Mouse (Mus musculus): ENCODE results near the gene Cacna1c. TPM values are rescaled to one million over a fixed set of nuclear protein-coding genes. Genes with fewer than 3 reads are reported as not detected.
"Not testable (repeated sequence)": the region's sequence is repeated elsewhere in the genome, so short reads cannot be mapped to it uniquely, and the experiment has no call there.

Gene Cacna1c
- polyA plus RNA-seq, 1 experiment from 2014 or later: 4.0 TPM

DNA sequence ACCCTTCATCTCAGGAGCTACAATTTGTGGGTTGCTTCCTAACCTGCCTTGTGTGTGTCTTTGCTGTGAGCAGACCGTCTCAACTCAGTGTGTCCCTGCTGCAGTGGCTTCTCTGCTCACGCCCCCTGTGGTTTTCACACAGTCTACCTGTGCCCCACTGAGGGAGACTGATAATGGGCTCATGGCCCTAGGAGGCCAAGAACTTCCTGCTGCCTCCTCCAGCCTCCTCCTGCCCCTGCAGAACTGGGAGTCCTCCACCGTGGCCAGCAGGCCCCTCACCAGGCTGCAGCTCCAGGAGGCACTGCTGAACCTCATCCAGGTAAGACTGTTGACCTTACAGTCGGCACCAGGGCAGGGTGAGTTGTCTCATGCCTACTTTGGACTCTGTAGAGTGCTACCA is 21.4 kb upstream of the Cacna1c start:
- 0 out of 2 replicates have a peak, but pooled peaks cover 2% of the 10 kb centered on the region for H3K36me3 ChIP-seq (ENCODE audit: control insufficient read depth, insufficient read depth, low read length)

DNA sequence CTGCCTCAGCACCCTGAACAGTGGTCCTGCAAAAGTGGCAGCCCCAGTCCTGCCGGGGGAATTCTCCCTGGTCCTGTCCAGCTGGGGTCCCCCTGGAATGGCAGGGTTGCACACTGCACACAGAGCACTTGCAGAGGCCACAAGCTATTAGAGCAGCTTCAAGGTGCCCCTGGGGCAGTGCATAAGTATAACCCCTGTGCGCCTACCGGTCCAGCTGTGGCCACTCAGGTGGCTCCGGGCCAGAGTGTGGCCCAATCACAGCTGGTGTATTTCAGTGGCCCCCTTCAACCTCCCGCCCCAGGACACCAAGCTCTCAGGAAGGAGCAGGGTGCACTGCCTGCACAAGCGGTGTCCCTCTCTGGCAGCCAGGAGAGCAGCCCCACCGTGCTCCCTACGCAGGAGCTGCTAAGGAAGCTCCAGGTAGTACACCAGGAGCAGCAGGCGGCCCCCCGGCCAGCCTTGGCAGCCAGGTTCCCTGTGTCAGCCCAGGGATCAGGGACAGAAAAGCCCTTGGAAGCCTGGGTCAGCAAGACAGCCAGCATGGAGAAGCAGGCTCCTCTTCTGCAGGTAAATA is 18.9 kb upstream of the Cacna1c start:
- H3K4me2 ChIP-seq (replicated peaks; ENCODE audit: low read depth, low read length): no peak overlapping the region
- no peak overlapping the region for H3K9ac ChIP-seq (ENCODE audit: low read depth, low read length)
- DNase-seq (ENCODE audit: low spot score) (no peak), ATAC-seq (ENCODE audit: low FRiP score) (no peak)
- no peaks in the 10 kb centered on the region for H3K9me3 ChIP-seq (ENCODE audit: control insufficient read depth, low read length)
- no peak overlapping the region for H3K27ac ChIP-seq (ENCODE audit: low read depth, low read length)
- H3K4me1 ChIP-seq (replicated peaks; ENCODE audit: control insufficient read depth, insufficient read depth, low read length): no peaks in the 10 kb centered on the region
- H3K36me3 ChIP-seq (ENCODE audit: control insufficient read depth, insufficient read depth, low read length): no peaks in the 10 kb centered on the region
- 91% methylated on average over 10 of the region's 10 CpGs for WGBS
- no peak overlapping the region for H3K4me3 ChIP-seq (ENCODE audit: low read depth, low read length)
- no peaks in the 10 kb centered on the region for H3K27me3 ChIP-seq (ENCODE audit: control insufficient read depth, insufficient read depth, low read length)

More for the DNA sequence above, 21.4 kb upstream of the Cacna1c start:
- Histone ChIP-seq H3K9ac (ENCODE audit: low read depth, low read length) (no peak overlapping the region), H3K4me3 (ENCODE audit: low read depth, low read length) (no peak overlapping the region), H3K27me3 (ENCODE audit: control insufficient read depth, insufficient read depth, low read length) (no peaks in the 10 kb centered on the region), H3K9me3 (ENCODE audit: control insufficient read depth, low read length) (no peaks in the 10 kb centered on the region), H3K4me2 (replicated peaks; ENCODE audit: low read depth, low read length) (no peak overlapping the region), H3K4me1 (replicated peaks; ENCODE audit: control insufficient read depth, insufficient read depth, low read length) (no peaks in the 10 kb centered on the region), H3K27ac (ENCODE audit: low read depth, low read length) (no peak overlapping the region)
- WGBS: 62% methylated on average over 4 of the region's 4 CpGs
- DNase-seq (ENCODE audit: low spot score) (no peak), ATAC-seq (ENCODE audit: low FRiP score) (no peak)

DNA sequence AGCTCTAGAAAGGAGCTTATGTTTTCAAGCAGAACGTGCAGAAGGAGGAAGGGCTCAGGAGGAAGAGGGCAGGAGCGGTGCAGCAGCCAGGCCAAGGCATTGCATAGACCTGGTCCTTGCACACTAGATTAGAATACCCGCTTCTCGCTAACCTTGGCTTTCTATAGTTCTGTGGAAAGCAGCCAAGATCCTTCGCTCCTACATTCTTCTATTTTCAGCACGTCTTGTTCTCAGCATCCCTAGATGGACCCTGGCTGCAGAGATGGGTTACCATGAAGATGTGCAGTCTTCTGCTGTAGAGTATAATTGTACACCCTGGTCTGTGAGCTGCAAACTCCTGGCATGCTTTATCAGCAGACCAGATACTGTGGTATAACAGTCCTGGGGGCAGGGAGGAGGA is 18.0 kb upstream of the Cacna1c start:
- Histone ChIP-seq H3K9ac (ENCODE audit: low read depth, low read length) (no peak overlapping the region), H3K9me3 (ENCODE audit: control insufficient read depth, low read length) (no peaks in the 10 kb centered on the region), H3K4me3 (ENCODE audit: low read depth, low read length) (no peak overlapping the region), H3K27me3 (ENCODE audit: control insufficient read depth, insufficient read depth, low read length) (no peaks in the 10 kb centered on the region), H3K4me2 (replicated peaks; ENCODE audit: low read depth, low read length) (no peak overlapping the region), H3K27ac (ENCODE audit: low read depth, low read length) (no peak overlapping the region), H3K36me3 (ENCODE audit: control insufficient read depth, insufficient read depth, low read length) (no peaks in the 10 kb centered on the region), H3K4me1 (replicated peaks; ENCODE audit: control insufficient read depth, insufficient read depth, low read length) (no peaks in the 10 kb centered on the region)
- ATAC-seq (ENCODE audit: low FRiP score): no peak
- WGBS: 92% methylated on average over 6 of the region's 6 CpGs
- no peak for DNase-seq (ENCODE audit: low spot score)

- no peaks in the 10 kb centered on the region for H3K4me1 ChIP-seq (replicated peaks; ENCODE audit: control insufficient read depth, insufficient read depth, low read length)
- H3K4me3 ChIP-seq (ENCODE audit: low read depth, low read length): no peak overlapping the region
- no peak overlapping the region for H3K9ac ChIP-seq (ENCODE audit: low read depth, low read length)
- H3K27me3 ChIP-seq (ENCODE audit: control insufficient read depth, insufficient read depth, low read length): no peaks in the 10 kb centered on the region
- no peaks in the 10 kb centered on the region for H3K36me3 ChIP-seq (ENCODE audit: control insufficient read depth, insufficient read depth, low read length)
- no peaks in the 10 kb centered on the region for H3K9me3 ChIP-seq (ENCODE audit: control insufficient read depth, low read length)
- ATAC-seq (ENCODE audit: low FRiP score) (no peak), DNase-seq (ENCODE audit: low spot score) (no peak)
- no peak overlapping the region for H3K4me2 ChIP-seq (replicated peaks; ENCODE audit: low read depth, low read length)
- no peak overlapping the region for H3K27ac ChIP-seq (ENCODE audit: low read depth, low read length)
- WGBS: 84% methylated on average over 5 of the region's 5 CpGs
Measured at GRCm38 (mm10) chr6:119213375-119213774, 17.2 kb upstream of the Cacna1c start.

- H3K4me2 ChIP-seq (replicated peaks; ENCODE audit: low read depth, low read length): not testable (repeated sequence)
- WGBS: 89% methylated on average over 7 of the region's 7 CpGs
Measured at GRCm38 (mm10) chr6:119206006-119206405, 9.8 kb upstream of the Cacna1c start.

GRCm38 (mm10) chr6:119204915-119205314 is 8.7 kb upstream of the Cacna1c start:
- ATAC-seq (ENCODE audit: low FRiP score): no peak
- Histone ChIP-seq H3K36me3 (ENCODE audit: control insufficient read depth, insufficient read depth, low read length) (0 out of 2 replicates have a peak, but pooled peaks cover 2% of the 10 kb centered on the region), H3K27me3 (ENCODE audit: control insufficient read depth, insufficient read depth, low read length) (no peaks in the 10 kb centered on the region), H3K9ac (ENCODE audit: low read depth, low read length) (no peak overlapping the region), H3K4me3 (ENCODE audit: low read depth, low read length) (no peak overlapping the region), H3K4me2 (replicated peaks; ENCODE audit: low read depth, low read length) (no peak overlapping the region), H3K27ac (ENCODE audit: low read depth, low read length) (no peak overlapping the region), H3K9me3 (ENCODE audit: control insufficient read depth, low read length) (no peaks in the 10 kb centered on the region), H3K4me1 (replicated peaks; ENCODE audit: control insufficient read depth, insufficient read depth, low read length) (no peaks in the 10 kb centered on the region; the same call in 1 of the 2 replicates)
- 66% methylated on average over 3 of the region's 3 CpGs for WGBS
- DNase-seq (ENCODE audit: low spot score): no peak

More at GRCm38 (mm10) chr6:119206006-119206405, 9.8 kb upstream of the Cacna1c start:
- H3K4me3 ChIP-seq (ENCODE audit: low read depth, low read length); DNase-seq (ENCODE audit: low spot score); H3K9ac ChIP-seq (ENCODE audit: low read depth, low read length); H3K9me3 ChIP-seq (ENCODE audit: control insufficient read depth, low read length); ATAC-seq (ENCODE audit: low FRiP score); H3K27me3 ChIP-seq (ENCODE audit: control insufficient read depth, insufficient read depth, low read length); H3K27ac ChIP-seq (ENCODE audit: low read depth, low read length); H3K36me3 ChIP-seq (ENCODE audit: control insufficient read depth, insufficient read depth, low read length); H3K4me1 ChIP-seq (replicated peaks; ENCODE audit: control insufficient read depth, insufficient read depth, low read length): not testable (repeated sequence)

GRCm38 (mm10) chr6:119204286-119204685 is 8.1 kb upstream of the Cacna1c start:
- H3K27me3 ChIP-seq (ENCODE audit: control insufficient read depth, insufficient read depth, low read length): no peaks in the 10 kb centered on the region
- no peak overlapping the region for H3K9ac ChIP-seq (ENCODE audit: low read depth, low read length)
- no peak for ATAC-seq (ENCODE audit: low FRiP score)
- H3K4me2 ChIP-seq (replicated peaks; ENCODE audit: low read depth, low read length): no peak overlapping the region
- 0 out of 2 replicates have a peak, but pooled peaks cover 2% of the 10 kb centered on the region for H3K36me3 ChIP-seq (ENCODE audit: control insufficient read depth, insufficient read depth, low read length)
- no peak for DNase-seq (ENCODE audit: low spot score)
- H3K9me3 ChIP-seq (ENCODE audit: control insufficient read depth, low read length): no peaks in the 10 kb centered on the region
- no peaks in the 10 kb centered on the region; the same call in none of the 2 replicates for H3K4me1 ChIP-seq (replicated peaks; ENCODE audit: control insufficient read depth, insufficient read depth, low read length)
- 92% methylated on average over 7 of the region's 7 CpGs for WGBS
- no peak overlapping the region for H3K4me3 ChIP-seq (ENCODE audit: low read depth, low read length)
- H3K27ac ChIP-seq (ENCODE audit: low read depth, low read length): no peak overlapping the region

DNA sequence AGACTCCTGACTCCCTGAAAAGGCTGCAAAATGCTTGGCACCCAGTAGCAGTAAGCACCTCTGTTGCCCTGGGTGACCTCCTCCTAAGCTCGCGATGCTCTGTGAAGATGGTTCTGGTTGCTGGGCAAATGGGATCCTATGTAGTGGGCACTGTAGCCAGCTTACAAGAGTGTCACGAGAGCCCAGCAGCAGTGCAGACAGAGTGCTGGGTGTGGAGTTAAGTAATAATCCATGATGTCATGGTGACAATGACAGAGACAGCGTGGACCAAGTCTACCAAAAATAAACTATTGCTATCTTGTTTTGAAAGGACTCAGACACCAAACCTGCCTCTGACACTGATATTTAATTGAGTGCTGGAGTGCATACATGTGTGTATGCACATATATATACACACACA is 5.4 kb upstream of the Cacna1c start:
- H3K27ac ChIP-seq (ENCODE audit: low read depth, low read length): no peak overlapping the region
- WGBS: 97% methylated on average over 4 of the region's 4 CpGs
- ATAC-seq (ENCODE audit: low FRiP score): no peak
- 0 out of 2 replicates have a peak, but pooled peaks cover 2% of the 10 kb centered on the region for H3K36me3 ChIP-seq (ENCODE audit: control insufficient read depth, insufficient read depth, low read length)
- H3K27me3 ChIP-seq (ENCODE audit: control insufficient read depth, insufficient read depth, low read length): no peaks in the 10 kb centered on the region
- no peak overlapping the region for H3K4me2 ChIP-seq (replicated peaks; ENCODE audit: low read depth, low read length)
- no peaks in the 10 kb centered on the region; the same call in none of the 2 replicates for H3K4me1 ChIP-seq (replicated peaks; ENCODE audit: control insufficient read depth, insufficient read depth, low read length)
- H3K4me3 ChIP-seq (ENCODE audit: low read depth, low read length): no peak overlapping the region
- H3K9me3 ChIP-seq (ENCODE audit: control insufficient read depth, low read length): no peaks in the 10 kb centered on the region
- no peak overlapping the region for H3K9ac ChIP-seq (ENCODE audit: low read depth, low read length)
- no peak for DNase-seq (ENCODE audit: low spot score)

DNA sequence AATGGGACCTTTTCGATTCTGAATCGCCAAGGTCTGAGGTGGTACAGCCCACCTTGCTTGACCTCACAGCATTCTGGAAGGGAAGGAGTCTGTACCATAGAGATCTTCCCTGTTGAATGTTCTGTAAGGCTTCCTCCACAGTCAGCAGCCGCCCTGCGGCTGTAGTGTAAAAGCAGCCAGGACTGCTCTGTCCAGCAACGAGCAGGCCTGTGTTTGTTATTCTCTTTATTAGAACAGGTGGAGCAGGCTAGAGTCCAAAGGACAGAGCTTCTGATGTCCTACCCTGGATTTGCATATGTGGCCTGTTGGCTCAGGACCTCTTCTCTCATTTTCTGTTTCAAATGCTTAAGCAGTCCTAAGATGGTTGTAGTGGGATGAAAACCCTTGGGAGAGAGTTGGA is 4.1 kb upstream of the Cacna1c start:
- H3K4me2 ChIP-seq (replicated peaks; ENCODE audit: low read depth, low read length): no peak overlapping the region
- H3K27me3 ChIP-seq (ENCODE audit: control insufficient read depth, insufficient read depth, low read length): no peaks in the 10 kb centered on the region
- no peaks in the 10 kb centered on the region; the same call in none of the 2 replicates for H3K4me1 ChIP-seq (replicated peaks; ENCODE audit: control insufficient read depth, insufficient read depth, low read length)
- 0 out of 2 replicates have a peak, but pooled peaks cover 2% of the 10 kb centered on the region for H3K36me3 ChIP-seq (ENCODE audit: control insufficient read depth, insufficient read depth, low read length)
- H3K4me3 ChIP-seq (ENCODE audit: low read depth, low read length): no peak overlapping the region
- H3K27ac ChIP-seq (ENCODE audit: low read depth, low read length): no peak overlapping the region
- no peak for ATAC-seq (ENCODE audit: low FRiP score)
- H3K9ac ChIP-seq (ENCODE audit: low read depth, low read length): no peak overlapping the region
- H3K9me3 ChIP-seq (ENCODE audit: control insufficient read depth, low read length): no peaks in the 10 kb centered on the region
- no peak for DNase-seq (ENCODE audit: low spot score)
- WGBS: 81% methylated on average over 5 of the region's 5 CpGs

Data from hindbrain, embryonic 11.5 days (tissue).